Mouse (Mus musculus): ENCODE data around the gene Vipr2. TPM values are rescaled to one million over a fixed set of nuclear protein-coding genes. Genes with fewer than 3 reads are reported as not detected.

Vipr2 gene
- polyA plus RNA-seq, 1 experiment from 2014 or later, result 2.7 TPM

GRCm38 (mm10) chr12:116159223-116159622 is 81.7 kb downstream of the Vipr2 start:
- H3K27me3 ChIP-seq (ENCODE audit: control insufficient read depth, insufficient read depth, low read length), result no peaks in the 10 kb centered on the region
- WGBS (ENCODE audit: insufficient replicate concordance), result 79% methylated on average over 5 of the region's 5 CpGs
- H3K4me1 ChIP-seq (ENCODE audit: control insufficient read depth, insufficient read depth, low read length), result no peaks in the 10 kb centered on the region
- no peaks in the 10 kb centered on the region for H3K9me3 ChIP-seq (replicated peaks; ENCODE audit: control insufficient read depth, low read length)
- no peak overlapping the region for H3K27ac ChIP-seq (ENCODE audit: low read depth, low read length)
- H3K4me3 ChIP-seq (ENCODE audit: low read depth, low read length), result no peak overlapping the region
- H3K36me3 ChIP-seq (ENCODE audit: control insufficient read depth, insufficient read depth, low read length), result no peaks in the 10 kb centered on the region
- ATAC-seq (replicated peaks; ENCODE audit: insufficient number of reproducible peaks, low FRiP score, low TSS enrichment), result no peak
- H3K4me2 ChIP-seq, result no peak overlapping the region
- no peak overlapping the region for H3K9ac ChIP-seq (ENCODE audit: low read depth, low read length)

- no peaks in the 10 kb centered on the region for H3K27me3 ChIP-seq (ENCODE audit: control insufficient read depth, insufficient read depth, low read length)
- no peaks in the 10 kb centered on the region for H3K9me3 ChIP-seq (replicated peaks; ENCODE audit: control insufficient read depth, low read length)
- no peak overlapping the region for H3K4me2 ChIP-seq
- 82% methylated on average over 2 of the region's 2 CpGs for WGBS (ENCODE audit: insufficient replicate concordance)
- ATAC-seq (replicated peaks; ENCODE audit: insufficient number of reproducible peaks, low FRiP score, low TSS enrichment), result no peak
- no peaks in the 10 kb centered on the region for H3K36me3 ChIP-seq (ENCODE audit: control insufficient read depth, insufficient read depth, low read length)
- no peak overlapping the region for H3K4me3 ChIP-seq (ENCODE audit: low read depth, low read length)
- no peak overlapping the region for H3K27ac ChIP-seq (ENCODE audit: low read depth, low read length)
- H3K4me1 ChIP-seq (ENCODE audit: control insufficient read depth, insufficient read depth, low read length), result no peaks in the 10 kb centered on the region
- no peak overlapping the region for H3K9ac ChIP-seq (ENCODE audit: low read depth, low read length)
These were observed 82.2 kb downstream of the Vipr2 start for GRCm38 (mm10) chr12:116159695-116160094.

- Histone ChIP-seq H3K4me3 (ENCODE audit: low read depth, low read length) (no peak overlapping the region), H3K27me3 (ENCODE audit: control insufficient read depth, insufficient read depth, low read length) (no peaks in the 10 kb centered on the region), H3K27ac (ENCODE audit: low read depth, low read length) (no peak overlapping the region), H3K4me1 (ENCODE audit: control insufficient read depth, insufficient read depth, low read length) (no peaks in the 10 kb centered on the region), H3K4me2 (no peak overlapping the region), H3K9ac (ENCODE audit: low read depth, low read length) (no peak overlapping the region), H3K36me3 (ENCODE audit: control insufficient read depth, insufficient read depth, low read length) (no peaks in the 10 kb centered on the region), H3K9me3 (replicated peaks; ENCODE audit: control insufficient read depth, low read length) (no peaks in the 10 kb centered on the region)
- ATAC-seq (replicated peaks; ENCODE audit: insufficient number of reproducible peaks, low FRiP score, low TSS enrichment), result no peak
These were observed 87.8 kb downstream of the Vipr2 start for GRCm38 (mm10) chr12:116165368-116165767.

- H3K27me3 ChIP-seq (ENCODE audit: control insufficient read depth, insufficient read depth, low read length), result no peaks in the 10 kb centered on the region
- H3K9me3 ChIP-seq (replicated peaks; ENCODE audit: control insufficient read depth, low read length), result no peaks in the 10 kb centered on the region
- H3K36me3 ChIP-seq (ENCODE audit: control insufficient read depth, insufficient read depth, low read length), result no peaks in the 10 kb centered on the region
- 66% methylated on average over 5 of the region's 5 CpGs for WGBS (ENCODE audit: insufficient replicate concordance)
- ATAC-seq (replicated peaks; ENCODE audit: insufficient number of reproducible peaks, low FRiP score, low TSS enrichment), result no peak
- no peaks in the 10 kb centered on the region for H3K4me1 ChIP-seq (ENCODE audit: control insufficient read depth, insufficient read depth, low read length)
- H3K4me3 ChIP-seq (ENCODE audit: low read depth, low read length), result no peak overlapping the region
- no peak overlapping the region for H3K27ac ChIP-seq (ENCODE audit: low read depth, low read length)
- no peak overlapping the region for H3K4me2 ChIP-seq
- H3K9ac ChIP-seq (ENCODE audit: low read depth, low read length), result no peak overlapping the region
These were observed 92.1 kb downstream of the Vipr2 start for GRCm38 (mm10) chr12:116169666-116170065.

- Histone ChIP-seq H3K4me1 (ENCODE audit: control insufficient read depth, insufficient read depth, low read length) (no peaks in the 10 kb centered on the region), H3K27ac (ENCODE audit: low read depth, low read length) (no peak overlapping the region), H3K27me3 (ENCODE audit: control insufficient read depth, insufficient read depth, low read length) (no peaks in the 10 kb centered on the region), H3K9me3 (replicated peaks; ENCODE audit: control insufficient read depth, low read length) (no peaks in the 10 kb centered on the region), H3K36me3 (ENCODE audit: control insufficient read depth, insufficient read depth, low read length) (no peaks in the 10 kb centered on the region), H3K4me3 (ENCODE audit: low read depth, low read length) (no peak overlapping the region), H3K4me2 (no peak overlapping the region), H3K9ac (ENCODE audit: low read depth, low read length) (no peak overlapping the region)
- ATAC-seq (replicated peaks; ENCODE audit: insufficient number of reproducible peaks, low FRiP score, low TSS enrichment), result no peak
- WGBS (ENCODE audit: insufficient replicate concordance), result 73% methylated on average over 3 of the region's 3 CpGs
These were observed 99.4 kb downstream of the Vipr2 start for GRCm38 (mm10) chr12:116176930-116177329.

- Histone ChIP-seq H3K4me3 (ENCODE audit: low read depth, low read length) (no peak overlapping the region), H3K4me1 (ENCODE audit: control insufficient read depth, insufficient read depth, low read length) (no peaks in the 10 kb centered on the region), H3K9ac (ENCODE audit: low read depth, low read length) (no peak overlapping the region), H3K4me2 (no peak overlapping the region), H3K36me3 (ENCODE audit: control insufficient read depth, insufficient read depth, low read length) (no peaks in the 10 kb centered on the region), H3K27ac (ENCODE audit: low read depth, low read length) (no peak overlapping the region), H3K27me3 (ENCODE audit: control insufficient read depth, insufficient read depth, low read length) (no peaks in the 10 kb centered on the region), H3K9me3 (replicated peaks; ENCODE audit: control insufficient read depth, low read length) (no peaks in the 10 kb centered on the region)
- 71% methylated on average over 4 of the region's 4 CpGs for WGBS (ENCODE audit: insufficient replicate concordance)
- ATAC-seq (replicated peaks; ENCODE audit: insufficient number of reproducible peaks, low FRiP score, low TSS enrichment), result no peak
These were observed 104.0 kb downstream of the Vipr2 start for GRCm38 (mm10) chr12:116181436-116182050.

- H3K9ac ChIP-seq (ENCODE audit: low read depth, low read length), result no peak overlapping the region
- no peak for ATAC-seq (replicated peaks; ENCODE audit: insufficient number of reproducible peaks, low FRiP score, low TSS enrichment)
- H3K4me2 ChIP-seq, result no peak overlapping the region
These were observed 104.8 kb downstream of the Vipr2 start for GRCm38 (mm10) chr12:116182376-116182775.

GRCm38 (mm10) chr12:116183212-116183935 is 105.8 kb downstream of the Vipr2 start:
- 72% methylated on average over 6 of the region's 6 CpGs for WGBS (ENCODE audit: insufficient replicate concordance)
- no peaks in the 10 kb centered on the region for H3K27me3 ChIP-seq (ENCODE audit: control insufficient read depth, insufficient read depth, low read length)
- H3K27ac ChIP-seq (ENCODE audit: low read depth, low read length), result no peak overlapping the region
- H3K36me3 ChIP-seq (ENCODE audit: control insufficient read depth, insufficient read depth, low read length), result no peaks in the 10 kb centered on the region
- no peak overlapping the region for H3K4me2 ChIP-seq
- no peak overlapping the region for H3K4me3 ChIP-seq (ENCODE audit: low read depth, low read length)
- H3K4me1 ChIP-seq (ENCODE audit: control insufficient read depth, insufficient read depth, low read length), result no peaks in the 10 kb centered on the region
- no peaks in the 10 kb centered on the region for H3K9me3 ChIP-seq (replicated peaks; ENCODE audit: control insufficient read depth, low read length)
- no peak overlapping the region for H3K9ac ChIP-seq (ENCODE audit: low read depth, low read length)
- ATAC-seq (replicated peaks; ENCODE audit: insufficient number of reproducible peaks, low FRiP score, low TSS enrichment), result no peak

More at GRCm38 (mm10) chr12:116182376-116182775, 104.8 kb downstream of the Vipr2 start:
- no peaks in the 10 kb centered on the region for H3K27me3 ChIP-seq (ENCODE audit: control insufficient read depth, insufficient read depth, low read length)
- H3K9me3 ChIP-seq (replicated peaks; ENCODE audit: control insufficient read depth, low read length), result no peaks in the 10 kb centered on the region
- no peak overlapping the region for H3K27ac ChIP-seq (ENCODE audit: low read depth, low read length)
- H3K4me1 ChIP-seq (ENCODE audit: control insufficient read depth, insufficient read depth, low read length), result no peaks in the 10 kb centered on the region
- no peaks in the 10 kb centered on the region for H3K36me3 ChIP-seq (ENCODE audit: control insufficient read depth, insufficient read depth, low read length)
- H3K4me3 ChIP-seq (ENCODE audit: low read depth, low read length), result no peak overlapping the region

- Histone ChIP-seq H3K4me2 (no peak overlapping the region), H3K27ac (ENCODE audit: low read depth, low read length) (no peak overlapping the region), H3K4me1 (ENCODE audit: control insufficient read depth, insufficient read depth, low read length) (no peaks in the 10 kb centered on the region), H3K9ac (ENCODE audit: low read depth, low read length) (no peak overlapping the region), H3K9me3 (replicated peaks; ENCODE audit: control insufficient read depth, low read length) (no peaks in the 10 kb centered on the region), H3K36me3 (ENCODE audit: control insufficient read depth, insufficient read depth, low read length) (no peaks in the 10 kb centered on the region), H3K4me3 (ENCODE audit: low read depth, low read length) (no peak overlapping the region), H3K27me3 (ENCODE audit: control insufficient read depth, insufficient read depth, low read length) (no peaks in the 10 kb centered on the region)
- WGBS (ENCODE audit: insufficient replicate concordance), result 69% methylated on average over 6 of the region's 6 CpGs
- no peak for ATAC-seq (replicated peaks; ENCODE audit: insufficient number of reproducible peaks, low FRiP score, low TSS enrichment)
These were observed 116.4 kb downstream of the Vipr2 start for GRCm38 (mm10) chr12:116193952-116194351.
